Comparison of ENCODE assay signal across 25 mouse cellular contexts in the genomic region with DNA sequence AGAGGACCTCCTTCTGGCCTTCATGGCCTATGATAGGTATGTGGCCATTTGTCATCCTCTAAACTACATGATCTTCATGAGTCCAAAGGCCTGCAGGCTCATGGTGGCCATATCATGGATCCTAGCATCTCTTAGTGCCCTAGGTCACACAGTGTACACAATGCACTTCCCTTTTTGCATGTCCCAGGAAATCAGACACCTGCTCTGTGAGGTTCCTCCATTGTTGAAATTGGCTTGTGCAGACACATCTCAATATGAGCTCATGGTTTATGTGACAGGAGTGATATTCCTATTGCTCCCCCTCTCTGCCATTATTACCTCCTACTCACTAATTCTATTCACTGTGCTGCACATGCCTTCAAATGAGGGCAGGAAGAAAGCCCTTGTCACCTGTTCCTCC. TPM values are rescaled to one million over a fixed set of nuclear protein-coding genes. Genes with fewer than 3 reads are reported as not detected.
"Had no signal": no experiment of that assay in that cellular context is flagged by ENCODE, and none has a peak within 500 bp of the region (broad histone marks: within the 10 kb centered on the region; RNA-seq: fewer than 3 reads in every experiment).

No protein-coding gene starts in this region.

- DNase-seq: cerebellum, adult 2 months; cerebellum, adult 8-10 months; cerebellum, adult 9-10 months; cerebellum, adult 9-11 months; cerebellum, postnatal 10 days; cerebellum, postnatal 14 days; cerebellum, postnatal 25 days; cerebellum, postnatal 36 days; embryo, embryonic 11 days; forebrain, postnatal 0 days; gastrocnemius, adult 2 months; gastrocnemius, postnatal 10 days; gastrocnemius, postnatal 14 days; gastrocnemius, postnatal 25 days; gastrocnemius, postnatal 36 days; heart, adult 18-20 months; heart, adult 2 months had no signal

- ATAC-seq: forebrain, embryonic 13.5 days; forebrain, embryonic 14.5 days; forebrain, embryonic 15.5 days; forebrain, embryonic 16.5 days; forebrain, postnatal 0 days had no signal

RNA-seq across cellular contexts. Expression of a gene that starts 4.5 kb away (rescaled TPM):
- total RNA-seq: common myeloid progenitor, adult 5-6 weeks; forebrain, postnatal 0 days; gastrocnemius, adult 18-20 months; gastrocnemius, adult 2 months; gastrocnemius, adult 8-10 months; gastrocnemius, postnatal 10 days; gastrocnemius, postnatal 14 days; gastrocnemius, postnatal 25 days; gastrocnemius, postnatal 36 days; gastrocnemius, postnatal 4 days; heart, adult 18-20 months; heart, adult 2 months had no signal

RNA-seq across cellular contexts. Expression of a gene that starts 9.8 kb away (rescaled TPM):
- total RNA-seq: common myeloid progenitor, adult 5-6 weeks; forebrain, postnatal 0 days; gastrocnemius, adult 18-20 months; gastrocnemius, adult 2 months; gastrocnemius, adult 8-10 months; gastrocnemius, postnatal 10 days; gastrocnemius, postnatal 14 days; gastrocnemius, postnatal 25 days; gastrocnemius, postnatal 36 days; gastrocnemius, postnatal 4 days; heart, adult 18-20 months; heart, adult 2 months had no signal

RNA-seq across cellular contexts. Expression of a gene that starts 15.3 kb away (rescaled TPM):
- total RNA-seq: common myeloid progenitor, adult 5-6 weeks; forebrain, postnatal 0 days; gastrocnemius, adult 18-20 months; gastrocnemius, adult 2 months; gastrocnemius, adult 8-10 months; gastrocnemius, postnatal 10 days; gastrocnemius, postnatal 14 days; gastrocnemius, postnatal 25 days; gastrocnemius, postnatal 36 days; gastrocnemius, postnatal 4 days; heart, adult 18-20 months; heart, adult 2 months had no signal

RNA-seq across cellular contexts. Expression of a gene that starts 24.7 kb away (rescaled TPM):
- total RNA-seq: common myeloid progenitor, adult 5-6 weeks; forebrain, postnatal 0 days; gastrocnemius, adult 18-20 months; gastrocnemius, adult 2 months; gastrocnemius, adult 8-10 months; gastrocnemius, postnatal 10 days; gastrocnemius, postnatal 14 days; gastrocnemius, postnatal 25 days; gastrocnemius, postnatal 36 days; gastrocnemius, postnatal 4 days; heart, adult 18-20 months; heart, adult 2 months had no signal

RNA-seq across cellular contexts. Expression of a gene that starts 25.4 kb away (rescaled TPM):
- total RNA-seq: common myeloid progenitor, adult 5-6 weeks; forebrain, postnatal 0 days; gastrocnemius, adult 18-20 months; gastrocnemius, adult 2 months; gastrocnemius, adult 8-10 months; gastrocnemius, postnatal 10 days; gastrocnemius, postnatal 14 days; gastrocnemius, postnatal 25 days; gastrocnemius, postnatal 36 days; gastrocnemius, postnatal 4 days; heart, adult 18-20 months; heart, adult 2 months had no signal
